Mouse (Mus musculus): Measurements from ENCODE around the gene Slc37a1. TPM values are rescaled to one million over a fixed set of nuclear protein-coding genes. Genes with fewer than 3 reads are reported as not detected.

Slc37a1 gene
- polyA plus RNA-seq, 1 experiment from 2014 or later = 3.9 TPM

GRCm38 (mm10) chr17:31271136-31271851 is 15.3 kb upstream of the Slc37a1 start:
- ATAC-seq (replicated peaks; ENCODE audit: low FRiP score, low read depth) (no peak), DNase-seq (ENCODE audit: low spot score) (no peak)
- Histone ChIP-seq H3K27ac (no peak overlapping the region), H3K27me3 (ENCODE audit: insufficient read depth, low read length) (no peaks in the 10 kb centered on the region), H3K4me2 (ENCODE audit: low read length) (no peak overlapping the region), H3K9ac (ENCODE audit: low read depth, low read length) (no peak overlapping the region), H3K4me1 (replicated peaks; ENCODE audit: insufficient read depth, low read length) (no peaks in the 10 kb centered on the region), H3K36me3 (ENCODE audit: insufficient read depth, low read length) (no peaks in the 10 kb centered on the region), H3K9me3 (replicated peaks; ENCODE audit: low read length) (no peaks in the 10 kb centered on the region), H3K4me3 (replicated peaks; ENCODE audit: low read depth, low read length) (no peak overlapping the region)
- TF ChIP-seq CTCF (IDR thresholded peaks at IDR 0.05; ENCODE audit: low read depth) = peak; percentile 41; the same call in 1 of the 2 replicates
- 62% methylated on average over 7 of the region's 7 CpGs for WGBS

DNA sequence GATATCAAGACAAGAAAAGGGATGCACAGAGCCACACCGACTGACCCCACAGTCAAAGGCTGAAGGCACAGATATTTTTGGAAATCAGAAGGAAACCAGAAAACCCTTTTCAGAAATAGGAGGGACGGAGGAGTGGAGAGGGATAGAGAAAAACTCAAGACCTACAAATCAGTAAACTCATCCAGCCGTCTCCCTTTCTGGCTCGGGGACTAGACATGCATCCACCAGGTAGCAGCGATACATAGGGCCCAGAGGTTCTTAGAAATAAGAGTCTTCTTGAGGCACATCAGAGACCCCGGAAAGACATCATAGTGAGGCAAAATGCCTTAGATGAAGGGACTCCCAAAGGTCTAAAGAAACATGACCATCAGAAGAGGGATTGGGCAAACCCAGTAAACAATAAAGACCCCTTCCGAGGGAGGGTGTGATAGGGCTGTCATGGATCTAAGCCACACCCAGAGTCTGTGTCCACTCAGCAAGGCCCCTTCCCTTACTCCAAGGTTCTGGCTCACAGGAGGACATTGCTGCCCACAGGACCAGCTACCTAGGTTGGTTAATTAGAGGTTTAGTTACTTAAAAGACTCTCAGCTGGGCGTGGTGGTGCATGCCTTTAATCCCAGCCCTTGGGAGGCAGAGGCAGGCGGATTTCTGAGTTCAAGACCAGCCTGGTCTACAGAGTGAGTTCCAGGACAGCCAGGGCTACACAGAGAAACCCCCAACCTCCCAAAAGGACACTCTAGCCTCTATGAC is 14.0 kb upstream of the Slc37a1 start:
- 0 out of 2 replicates have a peak, but pooled peaks cover 5% of the 10 kb centered on the region for H3K4me1 ChIP-seq (replicated peaks; ENCODE audit: insufficient read depth, low read length)
- TF ChIP-seq CTCF (IDR thresholded peaks at IDR 0.05; ENCODE audit: low read depth) = no peak
- no peak overlapping the region for H3K4me2 ChIP-seq (ENCODE audit: low read length)
- H3K27ac ChIP-seq = no peak overlapping the region
- no peaks in the 10 kb centered on the region for H3K36me3 ChIP-seq (ENCODE audit: insufficient read depth, low read length)
- H3K4me3 ChIP-seq (replicated peaks; ENCODE audit: low read depth, low read length) = no peak overlapping the region
- no peaks in the 10 kb centered on the region for H3K9me3 ChIP-seq (replicated peaks; ENCODE audit: low read length)
- ATAC-seq (replicated peaks; ENCODE audit: low FRiP score, low read depth) (no peak), DNase-seq (ENCODE audit: low spot score) (no peak)
- no peaks in the 10 kb centered on the region for H3K27me3 ChIP-seq (ENCODE audit: insufficient read depth, low read length)
- 90% methylated on average over 9 of the region's 9 CpGs for WGBS
- no peak overlapping the region for H3K9ac ChIP-seq (ENCODE audit: low read depth, low read length)

DNA sequence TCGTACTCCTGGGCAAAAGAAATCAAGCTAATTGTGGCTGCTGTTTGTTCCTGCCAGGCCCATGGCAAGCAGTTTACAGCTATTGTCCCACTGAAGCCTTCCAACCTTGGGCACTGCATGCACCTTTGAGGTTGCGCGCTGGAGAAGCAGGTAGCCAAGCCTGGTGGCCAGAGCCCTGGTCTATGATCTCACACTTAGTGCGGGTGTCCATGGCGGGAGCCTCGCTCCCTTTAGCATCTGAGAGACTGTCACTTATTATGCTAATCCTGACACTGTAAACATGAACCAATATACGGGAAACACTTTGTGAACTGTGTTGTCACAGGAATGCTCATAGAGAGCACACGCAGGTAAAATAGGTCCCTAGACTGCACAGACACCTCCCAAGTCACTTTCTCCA is 13.0 kb upstream of the Slc37a1 start:
- Histone ChIP-seq H3K4me2 (ENCODE audit: low read length) (no peak overlapping the region), H3K9ac (ENCODE audit: low read depth, low read length) (no peak overlapping the region), H3K27ac (no peak overlapping the region), H3K9me3 (replicated peaks; ENCODE audit: low read length) (no peaks in the 10 kb centered on the region), H3K4me3 (replicated peaks; ENCODE audit: low read depth, low read length) (no peak overlapping the region), H3K36me3 (ENCODE audit: insufficient read depth, low read length) (no peaks in the 10 kb centered on the region), H3K27me3 (ENCODE audit: insufficient read depth, low read length) (no peaks in the 10 kb centered on the region), H3K4me1 (replicated peaks; ENCODE audit: insufficient read depth, low read length) (0 out of 2 replicates have a peak, but pooled peaks cover 5% of the 10 kb centered on the region)
- TF ChIP-seq CTCF (IDR thresholded peaks at IDR 0.05; ENCODE audit: low read depth) = no peak
- 93% methylated on average over 8 of the region's 8 CpGs for WGBS
- DNase-seq (ENCODE audit: low spot score) (no peak), ATAC-seq (replicated peaks; ENCODE audit: low FRiP score, low read depth) (no peak)

- WGBS = 69% methylated on average over 6 of the region's 6 CpGs
- H3K4me2 ChIP-seq (ENCODE audit: low read length) = no peak overlapping the region
- H3K36me3 ChIP-seq (ENCODE audit: insufficient read depth, low read length) = no peaks in the 10 kb centered on the region
- DNase-seq (ENCODE audit: low spot score) (no peak), ATAC-seq (replicated peaks; ENCODE audit: low FRiP score, low read depth) (no peak)
- H3K9me3 ChIP-seq (replicated peaks; ENCODE audit: low read length) = no peaks in the 10 kb centered on the region
- TF ChIP-seq CTCF (IDR thresholded peaks at IDR 0.05; ENCODE audit: low read depth) = no peak
- H3K4me1 ChIP-seq (replicated peaks; ENCODE audit: insufficient read depth, low read length) = 0 out of 2 replicates have a peak, but pooled peaks cover 5% of the 10 kb centered on the region
- no peak overlapping the region for H3K9ac ChIP-seq (ENCODE audit: low read depth, low read length)
- no peak overlapping the region for H3K4me3 ChIP-seq (replicated peaks; ENCODE audit: low read depth, low read length)
- no peak overlapping the region for H3K27ac ChIP-seq
- H3K27me3 ChIP-seq (ENCODE audit: insufficient read depth, low read length) = no peaks in the 10 kb centered on the region
These were observed 11.4 kb upstream of the Slc37a1 start for GRCm38 (mm10) chr17:31275181-31275580.

DNA sequence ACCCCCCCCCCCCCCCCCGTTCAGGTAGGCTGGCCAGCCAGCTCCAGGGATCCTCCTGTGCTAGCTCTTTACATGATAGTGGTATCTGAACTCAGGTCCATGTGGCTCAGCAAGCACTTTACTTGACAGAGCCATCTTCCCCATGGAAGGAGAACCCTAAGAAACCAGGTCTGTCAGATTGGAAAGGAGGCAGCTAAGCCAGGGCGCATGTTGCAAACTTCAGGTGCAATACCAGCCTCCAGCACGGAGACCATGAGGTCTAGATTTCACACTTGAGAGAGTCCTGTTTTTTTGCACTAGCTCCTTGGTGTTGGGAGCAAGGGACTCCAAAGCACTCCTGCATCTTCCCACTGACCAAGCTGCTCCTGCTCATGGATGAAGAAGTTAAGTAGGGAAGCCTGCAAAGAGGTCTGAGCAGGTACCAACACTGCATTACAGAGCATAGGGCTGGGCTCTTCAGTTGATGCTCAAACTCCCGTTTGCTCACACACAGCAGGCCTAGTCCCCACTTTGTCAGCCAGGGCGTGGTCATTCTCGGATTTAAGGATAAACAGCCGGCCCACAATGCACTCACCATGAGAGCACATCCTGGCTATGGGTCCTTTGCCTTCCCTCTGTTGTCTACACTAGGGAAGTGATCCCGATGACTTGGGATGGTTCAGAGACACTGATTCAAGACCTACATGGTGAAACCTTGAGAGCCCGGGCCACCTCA is 10.2 kb upstream of the Slc37a1 start:
- peak overlapping the region; percentile 38 for H3K4me3 ChIP-seq (replicated peaks; ENCODE audit: low read depth, low read length)
- TF ChIP-seq CTCF (IDR thresholded peaks at IDR 0.05; ENCODE audit: low read depth) = no peak
- ATAC-seq (replicated peaks; ENCODE audit: low FRiP score, low read depth) = no peak

More for the DNA sequence above, 10.2 kb upstream of the Slc37a1 start:
- H3K9me3 ChIP-seq (replicated peaks; ENCODE audit: low read length) = no peaks in the 10 kb centered on the region
- H3K4me2 ChIP-seq (ENCODE audit: low read length) = peak overlapping the region; percentile 71
- H3K4me1 ChIP-seq (replicated peaks; ENCODE audit: insufficient read depth, low read length) = 0 out of 2 replicates have a peak, but pooled peaks cover 5% of the 10 kb centered on the region
- DNase-seq (ENCODE audit: low spot score) = no peak
- 23% methylated on average over 9 of the region's 9 CpGs for WGBS
- H3K9ac ChIP-seq (ENCODE audit: low read depth, low read length) = no peak overlapping the region
- H3K36me3 ChIP-seq (ENCODE audit: insufficient read depth, low read length) = no peaks in the 10 kb centered on the region
- H3K27me3 ChIP-seq (ENCODE audit: insufficient read depth, low read length) = no peaks in the 10 kb centered on the region
- H3K27ac ChIP-seq = no peak overlapping the region

Data from kidney, postnatal 0 days (tissue).